Mouse (Mus musculus) lung, adult 2 months (tissue): Measurements from ENCODE around the gene Plac1.

Experiments
- CTCF ChIP-seq: fragments of 200-500 bp; IDR thresholded peaks from 2 replicates; pipeline ENCODE4 v1.5.1; 2011; ENCODE audit warnings: mild to moderate bottlenecking, low read length, control low read depth; ENCODE audit not compliant: insufficient read depth
- POLR2A ChIP-seq: fragments of 200-500 bp; IDR thresholded peaks from 2 replicates; pipeline ENCODE4 v1.6.1; 2011; ENCODE audit warnings: low read depth, mild to moderate bottlenecking, control low read depth, low read length, borderline replicate concordance; ENCODE audit errors: extremely low read depth

- TF ChIP-seq POLR2A: no peak
- TF ChIP-seq CTCF: no peak
Observed at GRCm38 (mm10) chrX:53107127-53107526, 132.8 kb downstream of the Plac1 start.
